Mouse (Mus musculus) mesoderm, embryonic 11.5 days (tissue): ENCODE data around the gene Ap5m1.

Experiments
- DNase-seq: peaks from one replicate; pipeline ENCODE4 v3.0.0-alpha.2; 2012; ENCODE audit warnings: low read depth, low spot score

The Ap5m1 gene

DNA sequence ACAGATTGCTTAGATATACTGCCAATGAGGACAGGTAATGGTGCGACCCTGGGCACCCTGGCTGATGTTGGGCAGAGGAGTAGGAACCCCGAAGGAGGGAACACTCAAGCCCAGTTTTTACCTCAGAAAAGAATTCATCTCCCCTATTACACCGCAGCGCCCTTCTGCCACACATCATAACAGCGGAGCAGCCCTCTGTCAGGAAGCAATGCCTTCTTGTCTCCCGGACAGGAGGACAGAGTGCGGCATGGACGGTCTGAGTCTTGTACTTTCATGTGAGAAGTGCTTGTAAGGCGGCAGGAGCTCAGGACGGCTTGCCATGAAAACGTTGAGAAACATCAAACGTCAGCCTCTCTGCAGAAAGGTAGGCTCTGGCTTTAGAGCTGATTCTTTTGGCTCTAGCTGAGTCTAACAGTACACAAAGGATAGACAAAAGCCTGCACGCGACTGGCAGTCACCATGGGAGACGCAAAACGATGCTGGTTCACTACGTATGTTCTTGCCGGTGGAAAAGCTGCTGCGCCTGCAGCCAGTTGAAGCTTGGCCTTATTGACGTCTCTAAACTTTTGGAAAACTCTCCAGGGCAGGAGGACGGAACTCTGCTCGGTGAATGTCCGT is 61.4 kb downstream of the Ap5m1 start:
- DNase-seq, result no peak

DNA sequence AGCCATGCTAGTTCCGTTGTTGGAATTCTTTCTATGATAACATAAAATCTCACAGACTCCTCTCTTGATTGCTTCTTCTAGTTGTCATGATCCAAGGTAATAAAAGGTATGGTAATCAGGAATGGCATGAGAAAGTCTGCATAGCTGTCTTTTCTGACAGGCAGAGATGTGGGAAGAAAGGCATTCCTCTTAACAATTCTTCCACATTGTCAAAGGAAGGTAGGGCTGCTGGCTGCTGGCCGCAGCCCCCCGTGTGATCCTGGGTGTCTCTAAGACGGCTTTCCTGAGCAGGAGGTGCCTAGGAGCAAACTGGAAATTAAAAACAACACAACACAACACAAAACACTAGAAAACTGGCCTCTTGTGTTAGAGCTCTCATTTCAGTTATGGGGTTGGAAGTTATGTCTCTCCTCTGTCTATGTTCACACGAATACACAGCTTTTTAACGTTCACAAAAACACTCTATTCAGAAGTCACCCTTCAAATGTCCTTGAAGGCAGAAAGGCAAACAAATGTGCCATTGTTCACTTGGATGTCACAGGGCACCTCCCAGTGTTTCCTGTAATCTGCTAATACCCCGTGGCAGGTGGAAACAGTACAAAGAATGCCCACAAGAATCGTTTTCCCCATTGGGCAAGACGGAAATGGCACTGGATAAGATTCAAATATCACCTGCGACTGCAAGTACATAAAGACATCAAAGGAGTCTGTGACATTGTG is 62.8 kb downstream of the Ap5m1 start:
- no peak for DNase-seq

GRCm38 (mm10) chr14:49132391-49132790 is 66.5 kb downstream of the Ap5m1 start:
- no peak for DNase-seq

- no peak for DNase-seq
These were observed 72.3 kb downstream of the Ap5m1 start for GRCm38 (mm10) chr14:49138171-49138570.

DNA sequence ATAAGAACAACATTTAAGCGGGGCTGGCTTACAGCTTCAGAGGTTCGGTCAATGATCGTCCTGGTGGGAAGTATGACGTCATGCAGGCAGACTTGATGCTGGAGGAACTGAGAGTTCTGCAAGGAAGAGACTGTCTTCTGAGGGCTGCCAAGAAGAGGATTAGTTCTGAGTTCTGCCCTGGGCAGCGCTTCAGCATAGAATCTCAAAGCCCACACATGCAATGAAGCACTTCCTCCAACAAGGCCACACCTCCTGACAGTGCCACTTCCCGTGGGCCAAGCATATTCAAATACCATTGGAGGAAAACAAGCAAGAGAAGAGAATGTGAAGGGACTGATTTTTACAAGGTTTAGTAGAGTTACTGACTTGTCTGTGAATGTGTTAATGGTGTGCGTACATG is 74.9 kb downstream of the Ap5m1 start:
- no peak for DNase-seq
